21 mouse cellular contexts compared by ENCODE assay signal in genomic region chr4:62272696-62273095, GRCm38 (mm10). TPM values are rescaled to one million over a fixed set of nuclear protein-coding genes. Genes with fewer than 3 reads are reported as not detected.
DNase-seq lines count a peak whose midpoint lies in the region; ATAC-seq lines count a peak whose summit lies in the region.
"Had no signal": no experiment of that assay in that cellular context is flagged by ENCODE, and none has a peak within 500 bp of the region (broad histone marks: within the 10 kb centered on the region; RNA-seq: fewer than 3 reads in every experiment).

No protein-coding gene starts in this region.

- H3K27me3 ChIP-seq in hindbrain, embryonic 10.5 days (ENCODE audit: insufficient read depth, poor library complexity, severe bottlenecking), result no peaks in the 10 kb centered on the region
- no peaks in the 10 kb centered on the region for H3K27me3 ChIP-seq in hindbrain, embryonic 12.5 days
- H3K27me3 ChIP-seq: embryonic facial prominence, embryonic 13.5 days; embryonic facial prominence, embryonic 15.5 days; forebrain, embryonic 12.5 days had no signal

- peaks cover 26% of the 10 kb centered on the region for H3K4me1 ChIP-seq in hindbrain, embryonic 10.5 days (replicated peaks)
- peaks cover 10% of the 10 kb centered on the region for H3K4me1 ChIP-seq in hindbrain, embryonic 12.5 days
- H3K4me1 ChIP-seq: embryonic facial prominence, embryonic 15.5 days had no signal

- H3K4me2 ChIP-seq in hindbrain, embryonic 12.5 days (replicated peaks), result no peak overlapping the region
- H3K4me2 ChIP-seq: embryonic facial prominence, embryonic 13.5 days; embryonic facial prominence, embryonic 15.5 days; forebrain, embryonic 12.5 days had no signal

- whole genome bisulfite sequencing in hindbrain, embryonic 10.5 days, result 89% methylated on average over 10 of the region's 10 CpGs
- 89% methylated on average over 10 of the region's 10 CpGs for WGBS in hindbrain, embryonic 12.5 days

- no peaks in the 10 kb centered on the region for H3K36me3 ChIP-seq in hindbrain, embryonic 10.5 days
- no peaks in the 10 kb centered on the region for H3K36me3 ChIP-seq in hindbrain, embryonic 12.5 days
- H3K36me3 ChIP-seq: embryonic facial prominence, embryonic 13.5 days; embryonic facial prominence, embryonic 15.5 days; forebrain, embryonic 10.5 days; forebrain, embryonic 12.5 days had no signal

- no peak overlapping the region for H3K4me3 ChIP-seq in hindbrain, embryonic 10.5 days
- no peak overlapping the region for H3K4me3 ChIP-seq in hindbrain, embryonic 12.5 days
- H3K4me3 ChIP-seq: embryonic facial prominence, embryonic 13.5 days; embryonic facial prominence, embryonic 15.5 days; erythroblast, embryonic 14.5 days; forebrain, embryonic 10.5 days; forebrain, embryonic 12.5 days had no signal

- no peak overlapping the region for H3K9ac ChIP-seq in hindbrain, embryonic 12.5 days
- H3K9ac ChIP-seq: embryonic facial prominence, embryonic 13.5 days; embryonic facial prominence, embryonic 15.5 days; forebrain, embryonic 12.5 days had no signal

- H3K27ac ChIP-seq in hindbrain, embryonic 10.5 days, result 0 out of 2 replicates have a peak overlapping the region, but pooled peaks have one; percentile 18
- H3K27ac ChIP-seq in hindbrain, embryonic 12.5 days, result no peak overlapping the region
- H3K27ac ChIP-seq: embryonic facial prominence, embryonic 13.5 days; embryonic facial prominence, embryonic 15.5 days; forebrain, embryonic 10.5 days; forebrain, embryonic 12.5 days had no signal

- ATAC-seq in hindbrain, embryonic 12.5 days (ENCODE audit: low FRiP score), result no peak
- ATAC-seq: forebrain, embryonic 14.5 days had no signal

- no peaks in the 10 kb centered on the region for H3K9me3 ChIP-seq in hindbrain, embryonic 10.5 days
- H3K9me3 ChIP-seq in hindbrain, embryonic 12.5 days (replicated peaks), result no peaks in the 10 kb centered on the region
- H3K9me3 ChIP-seq: embryonic facial prominence, embryonic 13.5 days; embryonic facial prominence, embryonic 15.5 days; forebrain, embryonic 10.5 days; forebrain, embryonic 12.5 days had no signal

- no peak for DNase-seq in hindbrain, embryonic 10.5 days (ENCODE audit: low spot score)
- DNase-seq in spleen, postnatal 4 days (ENCODE audit: low spot score in 2 of 2), result peak; percentile 10 to 50
- DNase-seq in spleen, adult 12 weeks (ENCODE audit: low spot score), result no peak
- DNase-seq in urinary bladder, postnatal 4 days (ENCODE audit: low spot score in 2 of 2), result peak; percentile 13 to 54
- DNase-seq in urinary bladder, postnatal 10 days (ENCODE audit: low spot score), result no peak
- DNase-seq: adrenal gland, adult 2 months; adrenal gland, postnatal 10 days; adrenal gland, postnatal 25 days; cerebellum, adult 11 months; cerebellum, adult 18-20 months; cerebellum, adult 8-10 months; cerebellum, adult 9-11 months; cerebellum, postnatal 36 days; embryo, embryonic 11 days had no signal

RNA-seq across cellular contexts. Expression of gene Slc31a2, which starts 10.3 kb away (rescaled TPM):
- polyA plus RNA-seq in hindbrain, embryonic 10.5 days (2016; fragmentation: Nextera tagmentation; extraction: Ambion mirVana), result 15.1 and 15.4 TPM in 2 replicates
- polyA plus RNA-seq in hindbrain, embryonic 12.5 days (2016; fragmentation: Nextera tagmentation; extraction: Ambion mirVana), result 12.9 and 13.0 TPM in 2 replicates
- polyA plus RNA-seq: erythroblast, embryonic 14.5 days had no signal

RNA-seq across cellular contexts. Expression of gene Zfp37, which starts 41.8 kb away (rescaled TPM):
- polyA plus RNA-seq in hindbrain, embryonic 10.5 days (2016; fragmentation: Nextera tagmentation; extraction: Ambion mirVana), result 19.9 and 20.8 TPM in 2 replicates
- 29.4 and 30.2 TPM in 2 replicates for polyA plus RNA-seq in hindbrain, embryonic 12.5 days (2016; fragmentation: Nextera tagmentation; extraction: Ambion mirVana)
- polyA plus RNA-seq: erythroblast, embryonic 14.5 days had no signal

Comparison
In these comparisons a context has a peak if more than half of its experiments do, and no peak if none do; other contexts are left out.
1. DNase-seq: peak in spleen, postnatal 4 days (2 of 2) and urinary bladder, postnatal 4 days (2 of 2); none in hindbrain, embryonic 10.5 days (single experiment), spleen, adult 12 weeks (single experiment) and urinary bladder, postnatal 10 days (single experiment).